Mouse (Mus musculus) ES-E14 (cell line): ENCODE data around the gene Prdm10. TPM values are rescaled to one million over a fixed set of nuclear protein-coding genes. Genes with fewer than 3 reads are reported as not detected.

ENCODE experiments used
- DNase-seq: peaks from one replicate; pipeline ENCODE4 v3.0.0-alpha.2; 2013; ENCODE audit warnings: low read depth, low spot score
- H3K27ac ChIP-seq: 2 replicates; pipeline ENCODE4 v1.5.1; 2012; ENCODE audit warnings: low read depth, mild to moderate bottlenecking, low read length, moderate library complexity, mixed read lengths; ENCODE audit not compliant: poor library complexity, insufficient read depth, severe bottlenecking
- H3K36me3 ChIP-seq: 2 replicates; pipeline ENCODE4 v1.6.1; 2012; ENCODE audit warnings: mild to moderate bottlenecking, low read length, moderate library complexity, mixed read lengths; ENCODE audit not compliant: control insufficient read depth, poor library complexity, insufficient read depth, severe bottlenecking
- H3K4me1 ChIP-seq, 2 experiments: fragments of 150-350 bp in 1 of 2; sonication (generic) in 1 of 2; 2 replicates each; pipeline ENCODE4 v1.6.1; 2012; ENCODE audit warnings: low read length in 2 of 2, mild to moderate bottlenecking in 1 of 2, mixed read lengths in 1 of 2; ENCODE audit not compliant: control insufficient read depth in 2 of 2, insufficient read depth in 2 of 2, poor library complexity in 1 of 2
- H3K4me3 ChIP-seq, 2 experiments: fragments of 150-350 bp in 1 of 2; sonication (generic) in 1 of 2; 2 replicates each; pipeline ENCODE4 v1.5.1; 2012; ENCODE audit warnings: low read length in 2 of 2, low read depth in 1 of 2, mild to moderate bottlenecking in 1 of 2, mixed read lengths in 1 of 2; ENCODE audit not compliant: insufficient read depth in 1 of 2, poor library complexity in 1 of 2, severe bottlenecking in 1 of 2
- H3K9ac ChIP-seq: 2 replicates; pipeline ENCODE4 v1.6.1; 2012; ENCODE audit warnings: low read depth, mild to moderate bottlenecking, low read length, mixed read lengths; ENCODE audit not compliant: poor library complexity, insufficient read depth, severe bottlenecking
- H3K9me3 ChIP-seq: fragments of 150-350 bp; sonication (generic); 2 replicates; pipeline ENCODE4 v1.6.1; 2012; ENCODE audit warnings: low read depth, mild to moderate bottlenecking, low read length; ENCODE audit not compliant: control insufficient read depth, insufficient read depth
- CHD2 ChIP-seq: IDR thresholded peaks from 2 replicates; pipeline ENCODE4 v1.6.1; 2014; ENCODE audit warnings: mild to moderate bottlenecking, low read depth, low read length, inconsistent platforms
- HCFC1 ChIP-seq: IDR thresholded peaks from 2 replicates; pipeline ENCODE4 v1.6.1; 2012; ENCODE audit warnings: low read length, inconsistent platforms, borderline replicate concordance; ENCODE audit not compliant: insufficient read depth
- MAFK ChIP-seq: IDR thresholded peaks from 2 replicates; pipeline ENCODE4 v1.6.1; 2014; ENCODE audit warnings: mild to moderate bottlenecking, low read depth, low read length, inconsistent platforms; ENCODE audit not compliant: insufficient read depth
- ZC3H11A ChIP-seq: IDR thresholded peaks from 2 replicates; pipeline ENCODE4 v1.6.1; 2012; ENCODE audit warnings: low read depth, mild to moderate bottlenecking, inconsistent platforms, low read length, borderline replicate concordance
- ZNF384 ChIP-seq: IDR thresholded peaks from 2 replicates; pipeline ENCODE4 v1.6.1; 2012; ENCODE audit warnings: low read depth, low read length, inconsistent platforms
- in situ Hi-C, 2 experiments: fragments of 600-800 bp; cut with MboI; formaldehyde crosslinking; loops; one replicate each; pipeline ENCODE4 v1.15.1; 2025; ENCODE audit warnings: low sequenced_read_pairs in 2 of 2, inconsistent platforms in 1 of 2; ENCODE audit not compliant: unreplicated experiment in 2 of 2
- total RNA-seq: library from RNA; depleted of rRNA; stranded (reverse); fragments of 300-350 nt; gene quantifications from 2 replicates; pipeline ENCODE4 v1.2.3, GENCODE M21; 2012

Prdm10 gene
- total RNA-seq, 1 experiment = 10.5 TPM

- peaks cover 7 to 10% of the 10 kb centered on the region in 2 experiments; a peak in 3 of 4 replicates for H3K4me1 ChIP-seq
- in situ Hi-C loops = no loop called here
These were observed 22.1 kb upstream of the Prdm10 start for GRCm38 (mm10) chr9:31258237-31258636.

GRCm38 (mm10) chr9:31260219-31260618 is 20.1 kb upstream of the Prdm10 start:
- no peaks in the 10 kb centered on the region for H3K36me3 ChIP-seq
- no peak overlapping the region for H3K27ac ChIP-seq
- no peak for TF ChIP-seq ZNF384
- no peak for TF ChIP-seq HCFC1
- TF ChIP-seq ZC3H11A = no peak
- no peak for TF ChIP-seq MAFK
- TF ChIP-seq CHD2 = no peak
- no peaks in the 10 kb centered on the region for H3K4me1 ChIP-seq
- DNase-seq = no peak
- in situ Hi-C loops = no loop called here
- no peak overlapping the region for H3K4me3 ChIP-seq
- no peaks in the 10 kb centered on the region for H3K9me3 ChIP-seq
- no peak overlapping the region for H3K9ac ChIP-seq

More at GRCm38 (mm10) chr9:31258237-31258636, 22.1 kb upstream of the Prdm10 start:
- DNase-seq = no peak
- Histone ChIP-seq H3K27ac (no peak overlapping the region), H3K9ac (no peak overlapping the region), H3K4me3 (no peak overlapping the region), H3K36me3 (no peaks in the 10 kb centered on the region), H3K9me3 (no peaks in the 10 kb centered on the region)
- TF ChIP-seq CHD2 (no peak), MAFK (no peak), ZNF384 (no peak), HCFC1 (no peak), ZC3H11A (no peak)

- Histone ChIP-seq H3K4me1 (no peaks in the 10 kb centered on the region), H3K9me3 (no peaks in the 10 kb centered on the region; the same call in 1 of the 2 replicates), H3K4me3 (no peak overlapping the region), H3K9ac (no peak overlapping the region), H3K27ac (no peak overlapping the region), H3K36me3 (no peaks in the 10 kb centered on the region)
- no peak for TF ChIP-seq ZNF384
- no peak for TF ChIP-seq HCFC1
- TF ChIP-seq CHD2 = no peak
- TF ChIP-seq ZC3H11A = no peak
- no peak for TF ChIP-seq MAFK
- in situ Hi-C loops = no loop called here
- no peak for DNase-seq
These were observed 17.9 kb upstream of the Prdm10 start for GRCm38 (mm10) chr9:31262226-31263105.

- Histone ChIP-seq H3K9me3 (no peaks in the 10 kb centered on the region; the same call in 1 of the 2 replicates), H3K4me1 (peaks cover 0 to 1% of the 10 kb centered on the region in 2 experiments; a peak in 1 of 4 replicates), H3K36me3 (no peaks in the 10 kb centered on the region), H3K4me3 (no peak overlapping the region), H3K27ac (no peak overlapping the region), H3K9ac (no peak overlapping the region)
- in situ Hi-C loops = no loop called here
- no peak for DNase-seq
- no peak for TF ChIP-seq ZC3H11A
- TF ChIP-seq ZNF384 = no peak
- no peak for TF ChIP-seq CHD2
- TF ChIP-seq MAFK = no peak
- no peak for TF ChIP-seq HCFC1
These were observed 14.2 kb upstream of the Prdm10 start for GRCm38 (mm10) chr9:31266013-31266659.
